In the genomic region with DNA sequence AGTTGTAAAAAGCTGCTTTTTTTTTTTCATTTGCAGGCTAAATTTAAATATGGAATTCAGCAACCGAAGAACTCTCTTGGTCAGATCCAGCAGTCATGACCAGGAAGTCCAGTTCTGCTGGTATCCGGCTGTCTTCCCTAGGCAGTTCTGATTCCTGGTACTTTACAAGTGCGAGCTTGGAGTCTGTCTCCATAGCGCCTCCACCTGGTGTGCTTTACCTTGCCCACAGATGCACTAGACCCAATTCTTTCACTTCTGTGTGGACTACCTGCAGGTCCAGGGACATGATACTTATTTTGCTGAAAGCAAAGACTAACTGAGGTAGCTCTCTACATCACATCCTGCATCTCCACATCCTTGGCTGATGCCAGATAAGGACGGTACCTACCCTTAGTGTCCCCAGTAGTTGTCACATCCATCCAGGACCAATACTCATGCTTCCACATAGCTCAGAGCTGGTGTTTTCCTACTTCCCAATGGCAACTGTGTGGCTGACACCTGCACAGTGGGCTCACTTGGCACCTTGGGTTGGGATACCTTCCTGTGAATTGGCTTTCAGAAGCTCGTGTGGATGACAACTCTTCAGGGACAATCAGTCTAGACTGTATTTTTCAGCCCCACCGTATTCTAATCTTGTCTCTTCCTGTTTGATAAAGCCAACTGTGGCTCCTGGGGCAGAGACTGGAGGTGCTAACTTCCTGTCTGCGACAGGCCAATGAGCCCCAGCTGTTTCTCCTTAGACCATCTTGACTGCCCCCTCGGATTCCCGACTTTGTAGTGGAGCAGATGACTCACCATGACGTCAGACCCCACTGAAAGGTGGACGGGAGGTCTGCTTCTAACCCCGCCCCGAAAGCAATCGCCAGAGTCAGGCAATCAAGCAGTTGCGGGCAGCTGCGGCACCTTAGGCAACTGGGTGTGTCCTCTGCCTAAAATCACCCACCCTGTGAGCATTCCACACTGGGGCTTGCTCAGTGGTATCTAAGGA, we compare ENCODE assay signal across 8 mouse cellular contexts.
DNase-seq lines count a peak whose midpoint lies in the region; ATAC-seq and TF ChIP-seq lines count a peak whose summit lies in the region.

No protein-coding gene starts in this region.

- ATAC-seq in heart, embryonic 13.5 days (ENCODE audit: extremely low read depth, insufficient number of reproducible peaks, low FRiP score, low TSS enrichment), result no peak
- ATAC-seq in limb, embryonic 13.5 days (ENCODE audit: low FRiP score, low read depth), result no peak
- no peak for ATAC-seq in hindbrain, embryonic 13.5 days (ENCODE audit: low FRiP score)

- no peaks in the 10 kb centered on the region for H3K9me3 ChIP-seq in heart, embryonic 13.5 days
- H3K9me3 ChIP-seq in limb, embryonic 13.5 days, result no peaks in the 10 kb centered on the region
- no peaks in the 10 kb centered on the region for H3K9me3 ChIP-seq in hindbrain, embryonic 13.5 days

- H3K4me2 ChIP-seq in heart, embryonic 13.5 days, result peak overlapping the region; percentile 60
- peak overlapping the region; percentile 11; the same call in 1 of the 2 replicates for H3K4me2 ChIP-seq in limb, embryonic 13.5 days (replicated peaks)
- H3K4me2 ChIP-seq in hindbrain, embryonic 13.5 days, result no peak overlapping the region

- peaks cover 25% of the 10 kb centered on the region for H3K4me1 ChIP-seq in heart, embryonic 13.5 days
- peaks cover 11% of the 10 kb centered on the region for H3K4me1 ChIP-seq in limb, embryonic 13.5 days
- H3K4me1 ChIP-seq in hindbrain, embryonic 13.5 days (replicated peaks), result peaks cover 19% of the 10 kb centered on the region

- 28% methylated on average over 17 of the region's 17 CpGs for WGBS in heart, embryonic 13.5 days
- 50% methylated on average over 17 of the region's 17 CpGs for WGBS in limb, embryonic 13.5 days
- 78% methylated on average over 17 of the region's 17 CpGs for WGBS in hindbrain, embryonic 13.5 days

- DNase-seq in left cerebral cortex, adult 2 months (ENCODE audit: extremely low spot score in 1 of 2, low spot score in 2 of 2), result peak in 1 of 2 experiments; percentile 32
- DNase-seq in left cerebral cortex, postnatal 4 days, result no peak
- peak; percentile 49 for DNase-seq in ZHBTc4 (ENCODE audit: low read depth, low spot score)
- peak; percentile 72 to 74 for DNase-seq in natural killer cell, adult 2 months (ENCODE audit: low spot score in 2 of 2)
- DNase-seq in ovary, postnatal 36 days (ENCODE audit: low spot score), result no peak

- intact Hi-C loops in left cerebral cortex, adult 2 months (cut with DNase I), result loop anchor here (2.0 to 10.0 kb wide), 5 partner anchors 284 to 637 kb away; a partner anchor contains a TSS
- intact Hi-C loops in left cerebral cortex, postnatal 4 days (cut with DNase I), result loop anchor here (10.0 kb wide), 1 partner anchor 154 kb away; no protein-coding TSS in a partner anchor

- peak; percentile 26 for TF ChIP-seq CTCF in left cerebral cortex, adult 2 months (IDR thresholded peaks at IDR 0.05)

- H3K27me3 ChIP-seq in heart, embryonic 13.5 days (replicated peaks), result no peaks in the 10 kb centered on the region
- no peaks in the 10 kb centered on the region; the same call in 1 of the 2 replicates for H3K27me3 ChIP-seq in limb, embryonic 13.5 days
- H3K27me3 ChIP-seq in hindbrain, embryonic 13.5 days, result no peaks in the 10 kb centered on the region

- H3K9ac ChIP-seq in heart, embryonic 13.5 days, result no peak overlapping the region
- no peak overlapping the region for H3K9ac ChIP-seq in limb, embryonic 13.5 days
- H3K9ac ChIP-seq in hindbrain, embryonic 13.5 days, result no peak overlapping the region

- peak overlapping the region; percentile 90 for H3K27ac ChIP-seq in left cerebral cortex, adult 2 months
- 0 out of 2 replicates have a peak overlapping the region, but pooled peaks have one; percentile 5 for H3K27ac ChIP-seq in heart, embryonic 13.5 days (replicated peaks)
- no peak overlapping the region for H3K27ac ChIP-seq in limb, embryonic 13.5 days
- no peak overlapping the region for H3K27ac ChIP-seq in hindbrain, embryonic 13.5 days

- peak overlapping the region; percentile 21; the same call in 1 of the 2 replicates for H3K4me3 ChIP-seq in left cerebral cortex, adult 2 months
- peak overlapping the region; percentile 37 for H3K4me3 ChIP-seq in heart, embryonic 13.5 days
- H3K4me3 ChIP-seq in limb, embryonic 13.5 days, result no peak overlapping the region
- no peak overlapping the region for H3K4me3 ChIP-seq in hindbrain, embryonic 13.5 days

- no peaks in the 10 kb centered on the region for H3K36me3 ChIP-seq in heart, embryonic 13.5 days
- no peaks in the 10 kb centered on the region for H3K36me3 ChIP-seq in limb, embryonic 13.5 days
- no peaks in the 10 kb centered on the region for H3K36me3 ChIP-seq in hindbrain, embryonic 13.5 days

Comparison
In these comparisons a context has a peak if more than half of its experiments do, and no peak if none do; other contexts are left out.
1. DNase-seq: peak in ZHBTc4 (single experiment) and natural killer cell, adult 2 months (2 of 2); none in left cerebral cortex, postnatal 4 days (single experiment) and ovary, postnatal 36 days (single experiment).
2. H3K27ac ChIP-seq: peak in left cerebral cortex, adult 2 months (single experiment) and heart, embryonic 13.5 days (single experiment); none in limb, embryonic 13.5 days (single experiment) and hindbrain, embryonic 13.5 days (single experiment).
3. H3K4me3 ChIP-seq: peak in left cerebral cortex, adult 2 months (single experiment) and heart, embryonic 13.5 days (single experiment); none in limb, embryonic 13.5 days (single experiment) and hindbrain, embryonic 13.5 days (single experiment).